Mouse (Mus musculus): ENCODE data around the gene Ciapin1. TPM values are rescaled to one million over a fixed set of nuclear protein-coding genes. Genes with fewer than 3 reads are reported as not detected.

Ciapin1 gene
- total RNA-seq, 2 experiments from 2014 or later, result 38.2 to 71.1 TPM

Other genes with a start within 250 kb of the Ciapin1 start
- 32.6 and 43.4 TPM in 2 replicates for gene Rspry1, start 236.4 kb downstream of the Ciapin1 start, total RNA-seq (2014; fragmentation: Nextera tagmentation)
- gene Rspry1, start 236.4 kb downstream of the Ciapin1 start, total RNA-seq (2017), result 43.9 and 51.2 TPM in 2 replicates
- gene Fam192a, start 236.4 kb downstream of the Ciapin1 start, total RNA-seq (2014; fragmentation: Nextera tagmentation), result 52.0 and 60.3 TPM in 2 replicates
- 89.9 and 154 TPM in 2 replicates for gene Fam192a, start 236.4 kb downstream of the Ciapin1 start, total RNA-seq (2017)
- 51.1 and 64.0 TPM in 2 replicates for gene Arl2bp, start 171.8 kb downstream of the Ciapin1 start, total RNA-seq (2014; fragmentation: Nextera tagmentation)
- 124 and 152 TPM in 2 replicates for gene Arl2bp, start 171.8 kb downstream of the Ciapin1 start, total RNA-seq (2017)
- gene Pllp, start 142.1 kb downstream of the Ciapin1 start, total RNA-seq (2014; fragmentation: Nextera tagmentation), result not detected in 2 replicates
- gene Pllp, start 142.1 kb downstream of the Ciapin1 start, total RNA-seq (2017), result not detected in 2 replicates
- not detected in 2 replicates for gene Ccl22, start 92.8 kb downstream of the Ciapin1 start, total RNA-seq (2014; fragmentation: Nextera tagmentation)
- not detected in 2 replicates for gene Ccl22, start 92.8 kb downstream of the Ciapin1 start, total RNA-seq (2017)
- gene Cx3cl1, start 66.3 kb downstream of the Ciapin1 start, total RNA-seq (2014; fragmentation: Nextera tagmentation), result 0.35 TPM in 1 of 2 replicates, not detected in the other
- not detected in 2 replicates for gene Cx3cl1, start 66.3 kb downstream of the Ciapin1 start, total RNA-seq (2017)
- 1.6 and 2.0 TPM in 2 replicates for gene Ccl17, start 27.9 kb downstream of the Ciapin1 start, total RNA-seq (2014; fragmentation: Nextera tagmentation)
- gene Ccl17, start 27.9 kb downstream of the Ciapin1 start, total RNA-seq (2017), result 5.6 and 6.0 TPM in 2 replicates
- gene Coq9, start within 50 bp of the Ciapin1 start, total RNA-seq (2014; fragmentation: Nextera tagmentation), result 64.1 and 92.7 TPM in 2 replicates
- gene Coq9, start within 50 bp of the Ciapin1 start, total RNA-seq (2017), result 46.0 and 49.4 TPM in 2 replicates
- gene Polr2c, start 19.1 kb upstream of the Ciapin1 start, total RNA-seq (2014; fragmentation: Nextera tagmentation), result 62.4 and 91.6 TPM in 2 replicates
- gene Polr2c, start 19.1 kb upstream of the Ciapin1 start, total RNA-seq (2017), result 49.2 and 93.1 TPM in 2 replicates
- 1.2 TPM in 1 of 2 replicates, not detected in the other for gene Dok4, start 38.0 kb upstream of the Ciapin1 start, total RNA-seq (2014; fragmentation: Nextera tagmentation)
- 1.6 TPM in 1 of 2 replicates, not detected in the other for gene Dok4, start 38.0 kb upstream of the Ciapin1 start, total RNA-seq (2017)
- not detected in 2 replicates for gene Ccdc102a, start 79.7 kb upstream of the Ciapin1 start, total RNA-seq (2014; fragmentation: Nextera tagmentation)
- 0.85 and 1.1 TPM in 2 replicates for gene Ccdc102a, start 79.7 kb upstream of the Ciapin1 start, total RNA-seq (2017)
- 0.69 and 1.4 TPM in 2 replicates for gene Adgrg5, start 85.3 kb upstream of the Ciapin1 start, total RNA-seq (2014; fragmentation: Nextera tagmentation)
- gene Adgrg5, start 85.3 kb upstream of the Ciapin1 start, total RNA-seq (2017), result 0.30 and 1.8 TPM in 2 replicates
- 150 and 156 TPM in 2 replicates for gene Adgrg1, start 136.4 kb upstream of the Ciapin1 start, total RNA-seq (2014; fragmentation: Nextera tagmentation)
- gene Adgrg1, start 136.4 kb upstream of the Ciapin1 start, total RNA-seq (2017), result 85.4 and 123 TPM in 2 replicates
- gene Adgrg3, start 179.3 kb upstream of the Ciapin1 start, total RNA-seq (2014; fragmentation: Nextera tagmentation), result 30.9 and 44.1 TPM in 2 replicates
- 20.4 and 46.4 TPM in 2 replicates for gene Adgrg3, start 179.3 kb upstream of the Ciapin1 start, total RNA-seq (2017)
- 0.68 TPM in 1 of 2 replicates, not detected in the other for gene Drc7, start 216.7 kb upstream of the Ciapin1 start, total RNA-seq (2014; fragmentation: Nextera tagmentation)
- 0.84 and 2.0 TPM in 2 replicates for gene Drc7, start 216.7 kb upstream of the Ciapin1 start, total RNA-seq (2017)
- gene Katnb1, start 242.8 kb upstream of the Ciapin1 start, total RNA-seq (2014; fragmentation: Nextera tagmentation), result 7.7 and 18.8 TPM in 2 replicates
- 19.4 and 27.5 TPM in 2 replicates for gene Katnb1, start 242.8 kb upstream of the Ciapin1 start, total RNA-seq (2017)